Mouse (Mus musculus) brain, embryonic 14.5 days (tissue): ENCODE data around the gene Hs6st1.

ENCODE experiments used
- CTCF ChIP-seq: fragments of 200-500 bp; IDR thresholded peaks from 2 replicates; pipeline ENCODE4 v1.5.1; 2012; ENCODE audit warnings: inconsistent platforms, mild to moderate bottlenecking, moderate library complexity, borderline replicate concordance; ENCODE audit not compliant: insufficient read depth, insufficient read length; ENCODE audit errors: extremely low read depth
- POLR2A ChIP-seq: fragments of 200-500 bp; IDR thresholded peaks from 2 replicates; pipeline ENCODE4 v1.6.1; 2012; ENCODE audit warnings: mild to moderate bottlenecking, inconsistent platforms, borderline replicate concordance; ENCODE audit not compliant: poor library complexity, insufficient read depth, insufficient read length, severe bottlenecking; ENCODE audit errors: extremely low read depth

GRCm38 (mm10) chr1:36100371-36100770, 32.2 kb downstream of the Hs6st1 start:
- TF ChIP-seq POLR2A (no peak), CTCF (no peak)
